Mouse (Mus musculus): ENCODE data around the gene Gcnt2.

GRCm38 (mm10) chr13:40971261-40971660 is 111.7 kb downstream of the Gcnt2 start:
- TF ChIP-seq POLR2A (IDR thresholded peaks at IDR 0.05; ENCODE audit: borderline replicate concordance, control insufficient read depth, low read depth, low read length) (no peak), CTCF (IDR thresholded peaks at IDR 0.05; ENCODE audit: control insufficient read depth, insufficient read depth, low read length) (no peak)

Data from bone marrow, adult 2 months (tissue).